Mouse (Mus musculus): Measurements from ENCODE around the gene Fbxo24. TPM values are rescaled to one million over a fixed set of nuclear protein-coding genes. Genes with fewer than 3 reads are reported as not detected.

Gene Fbxo24
- polyA plus RNA-seq, 1 experiment from 2014 or later = not detected

- Histone ChIP-seq H3K9ac (peak overlapping the region; percentile 48), H3K4me3 (ENCODE audit: low read depth, low read length) (peak overlapping the region; percentile 14), H3K27me3 (ENCODE audit: insufficient read depth, low read length) (no peaks in the 10 kb centered on the region), H3K4me2 (peak overlapping the region; percentile 70), H3K36me3 (ENCODE audit: insufficient read depth) (peaks cover 40% of the 10 kb centered on the region), H3K9me3 (ENCODE audit: low read depth, low read length) (no peaks in the 10 kb centered on the region), H3K4me1 (ENCODE audit: insufficient read depth) (peaks cover 35% of the 10 kb centered on the region), H3K27ac (ENCODE audit: low read depth) (no peak overlapping the region)
- 24% methylated on average over 26 of the region's 26 CpGs for WGBS
- no peak for ATAC-seq (ENCODE audit: insufficient read depth)
- no peak for TF ChIP-seq CTCF (IDR thresholded peaks at IDR 0.05; ENCODE audit: low read depth)
- peak; percentile 37 for DNase-seq
Measured at GRCm38 (mm10) chr5:137607860-137608653, 20.7 kb downstream of the Fbxo24 start.

DNA sequence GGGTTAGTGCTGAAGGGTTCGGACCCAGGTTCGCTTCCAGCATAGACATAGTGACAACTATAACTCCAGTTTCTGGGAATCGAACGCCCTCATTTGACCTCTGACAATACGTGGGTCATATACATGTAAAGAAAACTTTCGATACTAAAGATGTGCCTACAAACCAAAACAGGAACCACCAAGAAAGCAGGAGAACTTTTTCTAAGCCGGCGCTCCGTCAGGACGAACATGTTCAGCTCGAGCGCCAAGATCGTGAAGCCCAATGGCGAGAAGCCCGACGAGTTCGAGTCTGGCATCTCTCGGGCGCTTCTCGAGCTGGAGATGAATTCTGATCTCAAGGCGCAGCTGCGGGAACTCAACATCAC is 27.5 kb downstream of the Fbxo24 start:
- no peak for ATAC-seq (ENCODE audit: insufficient read depth)
- H3K4me1 ChIP-seq (ENCODE audit: insufficient read depth) = peaks cover 5% of the 10 kb centered on the region; the same call in 1 of the 2 replicates
- no peaks in the 10 kb centered on the region for H3K9me3 ChIP-seq (ENCODE audit: low read depth, low read length)
- peaks cover 27% of the 10 kb centered on the region for H3K36me3 ChIP-seq (ENCODE audit: insufficient read depth)
- under 1% methylated on average over 22 of the region's 22 CpGs for WGBS
- H3K4me3 ChIP-seq (ENCODE audit: low read depth, low read length) = peak overlapping the region; percentile 66
- peak overlapping the region; percentile 61 for H3K9ac ChIP-seq
- H3K27ac ChIP-seq (ENCODE audit: low read depth) = peak overlapping the region; percentile 81
- peak overlapping the region; percentile 82 for H3K4me2 ChIP-seq
- no peaks in the 10 kb centered on the region for H3K27me3 ChIP-seq (ENCODE audit: insufficient read depth, low read length)
- peak; percentile 76 for DNase-seq
- no peak for TF ChIP-seq CTCF (IDR thresholded peaks at IDR 0.05; ENCODE audit: low read depth)

DNA sequence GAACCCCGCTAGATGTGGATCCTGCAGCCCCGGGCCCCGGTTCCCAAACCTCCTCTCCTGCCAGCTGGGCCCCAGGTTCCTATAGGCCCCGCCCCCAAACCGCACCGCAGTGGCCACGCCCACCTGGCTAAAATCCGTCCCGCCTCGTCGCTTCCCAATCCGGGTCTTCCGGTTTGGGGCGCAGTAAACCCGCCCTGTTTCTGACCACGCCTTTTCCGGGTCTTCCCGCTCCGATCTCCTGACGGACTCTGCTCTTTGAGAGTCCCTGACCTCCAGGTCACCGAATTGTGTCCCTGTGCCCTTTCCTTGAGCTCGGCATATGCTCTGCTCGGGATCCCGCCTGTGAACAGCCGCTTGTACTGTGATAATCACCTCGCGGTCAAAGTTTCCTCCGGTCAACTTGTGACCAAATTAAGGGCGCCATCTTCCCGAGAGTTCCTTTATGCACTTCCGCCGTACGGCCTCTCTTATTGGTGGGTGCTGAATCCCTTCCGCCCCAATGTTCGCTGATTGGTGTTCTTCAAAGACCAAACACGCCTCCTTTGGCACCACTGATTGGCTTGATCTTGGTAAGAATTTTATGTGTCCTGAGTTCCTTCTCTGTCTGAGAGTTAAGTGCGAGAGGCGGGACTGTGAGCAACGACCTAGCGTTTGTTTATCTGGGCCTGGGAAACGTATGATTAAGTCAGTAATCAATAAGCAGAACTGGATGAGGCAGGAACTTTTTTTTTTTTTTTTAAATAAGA is 28.0 kb downstream of the Fbxo24 start, which contains the start of gene Mospd3:
Mospd3 (minus strand) TSS at position 440 of the 746 bp plus-strand sequence.
- H3K9ac ChIP-seq = peak within 1 kb of the TSS; percentile 66
- H3K4me3 ChIP-seq (ENCODE audit: low read depth, low read length) = peak within 1 kb of the TSS; percentile 66
- TF ChIP-seq CTCF (IDR thresholded peaks at IDR 0.05; ENCODE audit: low read depth) = no peak
- H3K9me3 ChIP-seq (ENCODE audit: low read depth, low read length) = no peaks in the 10 kb centered on the region
- peaks cover 23% of the 10 kb centered on the region for H3K36me3 ChIP-seq (ENCODE audit: insufficient read depth)
- WGBS = under 1% methylated on average over 41 of the region's 41 CpGs
- H3K27me3 ChIP-seq (ENCODE audit: insufficient read depth, low read length) = no peaks in the 10 kb centered on the region
- peak; percentile 99 for DNase-seq
- peak; percentile 95 for ATAC-seq (ENCODE audit: insufficient read depth)
- peak within 1 kb of the TSS; percentile 82 for H3K4me2 ChIP-seq
- peak within 1 kb of the TSS; percentile 88 for H3K27ac ChIP-seq (ENCODE audit: low read depth)
- peaks cover 5% of the 10 kb centered on the region; the same call in 1 of the 2 replicates for H3K4me1 ChIP-seq (ENCODE audit: insufficient read depth)

- Histone ChIP-seq H3K36me3 (ENCODE audit: insufficient read depth) (peaks cover 18% of the 10 kb centered on the region), H3K9me3 (ENCODE audit: low read depth, low read length) (no peaks in the 10 kb centered on the region), H3K27me3 (ENCODE audit: insufficient read depth, low read length) (no peaks in the 10 kb centered on the region), H3K4me2 (peak overlapping the region; percentile 82), H3K4me1 (ENCODE audit: insufficient read depth) (peaks cover 5% of the 10 kb centered on the region; the same call in 1 of the 2 replicates), H3K9ac (peak overlapping the region; percentile 66), H3K4me3 (ENCODE audit: low read depth, low read length) (peak overlapping the region; percentile 66), H3K27ac (ENCODE audit: low read depth) (no peak overlapping the region)
- no peak for TF ChIP-seq CTCF (IDR thresholded peaks at IDR 0.05; ENCODE audit: low read depth)
- WGBS = 1% methylated on average over 19 of the region's 19 CpGs
- DNase-seq (no peak), ATAC-seq (ENCODE audit: insufficient read depth) (peak; percentile 69)
Measured at GRCm38 (mm10) chr5:137600281-137600618, 28.6 kb downstream of the Fbxo24 start.

- WGBS = 56% methylated on average over 9 of the region's 9 CpGs
- Histone ChIP-seq H3K9me3 (ENCODE audit: low read depth, low read length) (no peaks in the 10 kb centered on the region), H3K9ac (peak overlapping the region; percentile 66), H3K36me3 (ENCODE audit: insufficient read depth) (0 out of 2 replicates have a peak, but pooled peaks cover 12% of the 10 kb centered on the region), H3K4me3 (ENCODE audit: low read depth, low read length) (peak overlapping the region; percentile 66), H3K27me3 (ENCODE audit: insufficient read depth, low read length) (no peaks in the 10 kb centered on the region), H3K4me1 (ENCODE audit: insufficient read depth) (peaks cover 5% of the 10 kb centered on the region; the same call in 1 of the 2 replicates), H3K27ac (ENCODE audit: low read depth) (no peak overlapping the region), H3K4me2 (peak overlapping the region; percentile 82)
- no peak for ATAC-seq (ENCODE audit: insufficient read depth)
- no peak for DNase-seq
- TF ChIP-seq CTCF (IDR thresholded peaks at IDR 0.05; ENCODE audit: low read depth) = no peak
Measured at GRCm38 (mm10) chr5:137599600-137599999, 29.2 kb downstream of the Fbxo24 start.

DNA sequence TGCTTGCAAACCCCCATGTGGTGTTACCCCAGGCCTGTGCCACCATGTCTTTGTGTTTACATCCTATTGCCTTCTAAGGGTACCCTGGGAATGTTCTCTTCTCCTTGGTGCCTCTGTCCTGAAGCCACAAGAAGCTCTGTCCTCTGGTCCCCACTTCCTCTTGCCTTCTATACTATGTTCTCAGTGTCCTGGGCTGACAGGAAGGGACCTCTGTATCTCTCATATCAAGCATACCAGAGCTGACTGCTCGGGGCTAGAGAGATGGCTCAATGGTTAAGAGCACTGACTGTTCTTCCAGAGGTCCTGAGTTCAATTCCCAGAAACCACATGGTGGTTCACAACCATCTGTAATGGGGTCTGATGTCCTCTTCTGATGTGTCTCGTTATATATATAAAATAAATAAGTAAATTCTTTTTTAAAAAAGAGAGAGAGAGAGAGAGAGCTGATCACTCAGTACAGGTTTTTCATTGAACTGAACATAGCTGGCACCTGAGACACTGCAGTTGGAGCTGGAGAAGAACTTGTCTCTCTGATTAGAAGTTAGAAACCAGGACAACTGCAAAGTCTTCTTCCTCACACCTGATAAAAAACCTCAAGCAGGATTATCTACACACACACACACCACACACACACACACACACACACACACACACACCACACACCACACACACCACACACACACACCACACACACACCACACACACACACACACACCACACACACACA is 30.5 kb downstream of the Fbxo24 start:
- H3K36me3 ChIP-seq (ENCODE audit: insufficient read depth) = 0 out of 2 replicates have a peak, but pooled peaks cover 6% of the 10 kb centered on the region
- ATAC-seq (ENCODE audit: insufficient read depth) = no peak
- WGBS = 73% methylated on average over 2 of the region's 2 CpGs
- no peaks in the 10 kb centered on the region for H3K9me3 ChIP-seq (ENCODE audit: low read depth, low read length)
- TF ChIP-seq CTCF (IDR thresholded peaks at IDR 0.05; ENCODE audit: low read depth) = no peak
- peaks cover 5% of the 10 kb centered on the region; the same call in 1 of the 2 replicates for H3K4me1 ChIP-seq (ENCODE audit: insufficient read depth)
- no peak overlapping the region for H3K4me2 ChIP-seq
- no peak overlapping the region for H3K27ac ChIP-seq (ENCODE audit: low read depth)
- H3K4me3 ChIP-seq (ENCODE audit: low read depth, low read length) = no peak overlapping the region
- H3K9ac ChIP-seq = no peak overlapping the region
- no peak for DNase-seq
- H3K27me3 ChIP-seq (ENCODE audit: insufficient read depth, low read length) = no peaks in the 10 kb centered on the region

All from lung, embryonic 14.5 days (tissue).